Mouse (Mus musculus) spleen, adult 10 weeks (tissue): Measurements from ENCODE around the gene Gm26657. TPM values are rescaled to one million over a fixed set of nuclear protein-coding genes. Genes with fewer than 3 reads are reported as not detected.

Source experiments
- polyA plus RNA-seq: library from polyadenylated mRNA; stranded (reverse); fragments of 350-450 nt; fragmentation: Illumina TruSeq; extraction: RNeasy Lipid Tissue Mini Kit (QIAGEN cat#74804); gene quantifications from one replicate; pipeline ENCODE4 v1.2.3, GENCODE M21; 2015; ENCODE audit warnings: low replicate concordance; ENCODE audit not compliant: insufficient read depth

Gm26657 gene
- polyA plus RNA-seq: not detected

DNA sequence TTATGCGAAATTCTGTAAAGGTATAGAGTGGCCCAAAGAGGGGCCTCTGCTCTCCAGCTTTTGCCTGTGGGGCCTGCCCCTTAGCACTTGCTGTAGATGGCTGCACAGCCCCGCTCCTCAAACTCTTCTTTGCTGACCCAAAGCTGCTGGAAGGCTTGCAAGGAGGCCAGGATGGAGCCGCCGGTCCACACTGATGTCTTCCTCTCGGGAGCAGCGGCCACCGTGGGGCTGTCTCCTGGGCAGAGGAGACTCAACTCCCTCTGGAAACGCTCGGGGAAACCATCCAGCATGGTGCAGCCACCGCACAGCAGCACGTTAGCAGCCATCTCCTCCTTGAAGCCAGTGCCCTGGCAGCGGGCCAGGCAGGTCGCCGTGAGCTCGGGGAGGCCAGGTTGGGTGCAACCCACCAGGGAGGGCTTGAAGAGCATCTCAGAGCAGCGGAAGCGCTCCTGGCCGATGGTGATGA lies at the start of gene Gm26657:
Gm26657 (plus strand) TSS at position 51 of the 466 bp plus-strand sequence.

DNA sequence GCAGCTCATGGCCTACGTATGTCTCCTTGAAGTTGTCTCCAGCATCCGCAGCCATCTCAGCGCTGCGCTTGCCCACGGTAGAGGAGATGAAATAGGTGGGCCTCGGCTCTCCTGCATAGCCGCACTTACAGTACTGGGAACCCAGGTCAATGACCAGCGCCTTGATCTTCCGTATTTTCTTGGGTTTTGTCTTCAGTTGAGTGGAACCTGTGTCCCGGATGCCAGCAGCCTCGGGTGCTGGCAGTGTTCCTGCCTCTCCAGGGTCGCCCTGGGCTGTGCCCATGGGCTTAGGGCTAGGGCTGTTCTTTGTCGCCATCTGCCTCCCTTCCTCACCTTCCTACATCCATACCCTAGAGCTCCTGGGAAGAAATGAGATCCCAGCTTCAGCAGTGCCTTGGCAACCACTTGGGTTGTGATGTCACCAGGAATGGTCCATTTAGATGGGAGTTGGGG lies 1.2 kb downstream of the Gm26657 start, which contains the start of gene Actl7b:
Actl7b (minus strand) TSS at position 403 of the 453 bp plus-strand sequence.

DNA sequence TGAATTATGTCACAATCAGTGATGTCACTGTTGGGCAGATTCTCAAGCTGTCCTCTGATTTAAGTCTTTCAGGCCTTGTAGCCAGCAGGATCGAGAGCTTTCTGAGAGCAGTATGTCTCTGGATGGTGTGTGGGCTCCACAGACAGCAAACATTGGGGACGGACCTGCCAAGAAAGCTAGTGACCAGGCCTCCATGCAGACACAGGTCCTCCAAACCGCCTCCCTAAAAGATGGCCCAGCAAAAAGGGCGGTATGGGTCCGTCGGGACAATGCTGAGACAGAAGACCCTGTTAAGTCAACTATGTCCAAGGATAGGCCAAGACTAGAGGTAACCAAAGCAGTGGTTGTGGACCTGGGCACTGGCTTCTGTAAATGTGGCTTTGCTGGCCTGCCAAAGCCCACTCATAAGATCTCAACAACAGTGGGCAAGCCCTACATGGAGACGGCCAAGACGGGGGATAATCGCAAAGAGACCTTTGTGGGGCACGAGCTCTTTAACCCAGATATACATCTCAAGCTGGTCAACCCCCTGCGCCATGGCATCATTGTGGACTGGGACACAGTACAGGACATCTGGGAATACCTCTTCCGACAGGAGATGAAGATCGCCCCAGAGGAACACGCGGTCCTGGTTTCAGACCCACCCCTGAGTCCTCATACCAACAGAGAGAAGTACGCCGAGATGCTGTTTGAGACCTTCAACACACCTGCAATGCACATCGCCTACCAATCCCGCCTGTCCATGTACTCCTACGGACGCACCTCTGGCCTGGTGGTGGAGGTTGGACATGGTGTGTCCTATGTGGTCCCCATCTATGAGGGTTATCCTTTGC lies 3.7 kb downstream of the Gm26657 start, which contains the start of gene Actl7a:
Actl7a (plus strand) TSS at position 51 of the 833 bp plus-strand sequence.

Other genes starting within 250 kb of the Gm26657 start
- gene Actl7b, start 1.4 kb downstream of the Gm26657 start, polyA plus RNA-seq: not detected
- not detected for gene Actl7a, start 3.3 kb downstream of the Gm26657 start, polyA plus RNA-seq
- gene Elp1, start 62.3 kb downstream of the Gm26657 start, polyA plus RNA-seq: 45.6 TPM
- gene Fam206a, start 62.3 kb downstream of the Gm26657 start, polyA plus RNA-seq: 23.4 TPM
- gene Ctnnal1, start 125.1 kb downstream of the Gm26657 start, polyA plus RNA-seq: 8.2 TPM
- 33.3 TPM for gene Tmem245, start 207.4 kb downstream of the Gm26657 start, polyA plus RNA-seq